Mouse (Mus musculus) kidney, adult 2 months (tissue): Measurements from ENCODE around the gene Zbtb45.

Experiments
- CTCF ChIP-seq: fragments of 200-500 bp; conservative IDR thresholded peaks from 2 replicates; pipeline ENCODE4 v1.5.1; 2011; ENCODE audit warnings: low read depth, mild to moderate bottlenecking, control low read depth, low read length, moderate library complexity, mixed read lengths; ENCODE audit not compliant: insufficient read depth, insufficient read length
- POLR2A ChIP-seq: fragments of 200-500 bp; IDR thresholded peaks from one replicate; pipeline ENCODE4 v1.6.1; 2011; ENCODE audit warnings: low read depth, low read length, control low read depth

DNA sequence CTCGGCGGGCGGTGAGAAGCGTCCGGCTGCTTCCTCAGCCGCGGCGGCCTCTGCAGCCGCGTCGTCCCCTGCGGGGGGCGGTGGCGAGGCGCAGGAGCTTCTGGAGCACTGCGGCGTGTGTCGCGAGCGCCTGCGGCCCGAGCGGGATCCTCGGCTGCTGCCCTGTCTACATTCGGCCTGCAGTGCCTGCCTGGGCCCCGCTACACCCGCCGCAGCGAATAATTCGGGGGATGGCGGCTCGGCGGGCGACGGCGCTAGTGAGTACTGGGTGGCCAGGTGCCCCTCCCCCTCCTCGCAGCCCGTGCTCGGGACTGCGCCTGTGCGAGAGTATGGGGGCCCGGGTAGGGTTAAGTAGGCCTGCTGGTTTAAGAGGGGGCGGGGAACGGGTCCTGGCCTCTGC, 15.0 kb upstream of the Zbtb45 start:
- TF ChIP-seq CTCF (no peak), POLR2A (no peak)
